Mouse (Mus musculus): ENCODE measurements around the gene Rpl19.

Gene Rpl19

DNA sequence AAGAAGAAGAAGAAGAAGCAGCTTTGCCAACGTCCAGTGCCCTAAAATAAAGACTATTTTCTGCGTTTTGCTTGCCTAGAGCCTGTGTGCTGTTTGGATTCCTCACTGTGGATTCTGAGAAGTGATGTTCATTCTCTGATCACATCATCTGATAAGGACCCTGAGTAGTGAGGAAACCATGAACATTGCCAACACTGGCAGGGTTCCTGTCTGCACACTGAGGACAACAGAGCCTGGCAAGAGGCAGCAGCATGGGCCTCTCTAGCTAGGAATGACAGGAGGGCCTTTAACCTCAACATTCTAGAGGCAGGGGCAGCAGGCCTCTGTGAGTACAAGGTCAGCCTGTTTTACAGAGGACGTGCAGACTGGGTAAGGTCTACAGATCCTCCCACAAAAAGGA is 2.0 kb upstream of the Rpl19 start:
- no peak for DNase-seq

GRCm38 (mm10) chr11:98026248-98026569 is 301 bp upstream of the Rpl19 start:
- DNase-seq = no peak

DNA sequence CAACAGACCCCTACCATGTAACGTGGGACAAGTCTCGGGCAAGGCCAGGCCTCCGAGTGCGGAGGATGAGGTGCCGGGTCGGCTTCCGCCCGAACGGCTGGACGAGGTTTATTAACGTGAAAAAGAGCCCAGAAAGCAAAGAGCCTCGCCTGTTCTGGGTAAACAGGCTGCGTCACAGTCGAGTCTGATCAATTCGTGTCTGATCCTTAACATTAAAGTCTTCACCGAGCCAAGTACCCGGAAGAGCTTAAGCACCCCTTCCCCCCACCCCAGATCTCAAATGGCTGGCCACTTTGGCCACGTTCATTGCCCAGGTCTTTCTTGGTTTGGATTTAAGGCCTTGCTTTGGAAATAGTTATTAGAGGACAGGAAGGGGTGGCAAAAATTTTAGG is 783 bp downstream of the Rpl19 start:
- DNase-seq = no peak

- no peak for DNase-seq
Observed at GRCm38 (mm10) chr11:98027785-98028184, 1.3 kb downstream of the Rpl19 start.

- no peak for DNase-seq
Observed at GRCm38 (mm10) chr11:98030701-98031442, 4.4 kb downstream of the Rpl19 start.

- peak; percentile 87 for DNase-seq
Observed at GRCm38 (mm10) chr11:98031443-98031770, 4.9 kb downstream of the Rpl19 start.

- DNase-seq = no peak
Observed at GRCm38 (mm10) chr11:98034061-98034460, 7.6 kb downstream of the Rpl19 start.

DNA sequence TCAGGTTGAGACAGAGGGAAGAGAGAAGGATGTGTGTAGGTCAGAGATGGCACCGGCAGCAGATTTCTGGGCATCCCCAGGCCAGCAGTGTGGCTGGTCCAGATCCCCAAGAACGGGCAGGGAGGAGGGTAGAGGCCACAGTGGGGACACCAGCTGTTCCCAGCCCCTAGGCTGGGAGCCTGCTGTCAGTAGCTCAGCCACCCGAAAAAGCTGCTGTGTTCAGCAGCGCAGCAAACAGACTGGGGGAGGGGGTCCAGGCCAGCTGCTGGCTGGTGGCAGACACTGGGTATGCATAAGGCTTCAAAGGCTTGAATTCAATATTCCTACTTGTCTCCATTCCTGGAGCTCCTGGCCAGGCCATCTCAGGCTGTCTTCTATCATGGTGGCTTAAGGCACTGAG is 8.3 kb downstream of the Rpl19 start:
- DNase-seq = no peak

DNA sequence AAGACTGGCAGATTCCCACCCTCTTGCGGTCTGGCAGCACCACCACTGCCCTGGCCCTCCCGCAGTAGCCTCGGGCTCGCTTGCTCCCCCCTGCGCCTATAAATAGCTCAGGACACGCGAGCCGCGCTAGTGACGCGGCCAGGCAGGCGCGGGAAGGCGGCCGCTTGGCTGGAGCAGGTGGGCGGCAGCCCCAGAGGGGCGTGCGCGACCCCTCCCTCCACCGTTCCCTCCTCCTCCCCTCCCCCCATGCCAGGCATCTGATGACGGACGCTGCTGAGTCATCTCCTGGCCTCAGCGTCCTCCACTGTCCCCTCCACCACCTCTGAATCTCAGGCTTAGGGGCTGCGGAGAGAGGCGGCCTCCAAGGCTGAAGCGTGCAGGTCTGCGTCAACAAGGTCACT is 9.5 kb downstream of the Rpl19 start:
- DNase-seq = peak; percentile 21

DNA sequence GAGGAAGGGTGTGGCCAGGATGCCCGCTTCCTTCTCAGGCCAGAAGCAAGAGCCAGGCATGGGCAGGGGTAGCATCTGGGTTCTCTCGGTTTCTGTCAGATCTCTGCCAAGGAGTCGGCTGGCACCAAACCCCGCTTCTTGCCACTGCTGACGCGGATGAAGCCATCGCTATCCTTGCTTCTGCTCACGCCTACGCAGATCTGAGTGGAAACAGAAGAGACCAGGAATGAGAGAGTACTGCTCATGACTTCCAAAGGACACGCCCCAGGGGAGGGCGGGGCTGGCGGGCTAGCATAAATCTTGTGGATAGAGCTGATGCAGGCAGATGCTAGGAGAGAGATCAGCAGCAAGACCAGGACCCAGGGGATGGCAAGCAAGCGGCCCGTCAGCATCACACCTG is 11.4 kb downstream of the Rpl19 start:
- DNase-seq = peak; percentile 44

DNA sequence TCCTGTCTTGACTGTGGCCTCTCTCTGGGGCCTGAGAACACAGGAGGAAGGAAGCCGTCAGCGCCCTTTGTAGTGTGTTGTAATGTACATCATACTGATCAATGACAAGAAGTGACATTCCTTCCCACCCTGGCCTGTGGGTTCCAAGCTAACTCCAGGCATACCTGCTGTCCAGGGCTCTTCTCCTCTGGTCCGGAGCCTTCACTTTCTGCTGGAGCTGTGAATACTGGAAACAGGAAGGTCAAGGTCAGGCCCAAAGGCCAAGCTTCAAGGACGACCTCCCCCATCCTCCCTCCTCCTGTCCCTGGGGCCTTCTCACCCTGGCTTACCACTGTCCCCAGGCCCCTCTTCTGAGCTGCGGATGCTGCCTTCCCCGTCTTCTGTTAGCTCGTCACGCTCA is 14.5 kb downstream of the Rpl19 start:
- DNase-seq = no peak

- peak; percentile 64 for DNase-seq
Observed at GRCm38 (mm10) chr11:98042741-98043140, 16.2 kb downstream of the Rpl19 start.

GRCm38 (mm10) chr11:98044074-98044473 is 17.6 kb downstream of the Rpl19 start:
- DNase-seq = no peak

DNA sequence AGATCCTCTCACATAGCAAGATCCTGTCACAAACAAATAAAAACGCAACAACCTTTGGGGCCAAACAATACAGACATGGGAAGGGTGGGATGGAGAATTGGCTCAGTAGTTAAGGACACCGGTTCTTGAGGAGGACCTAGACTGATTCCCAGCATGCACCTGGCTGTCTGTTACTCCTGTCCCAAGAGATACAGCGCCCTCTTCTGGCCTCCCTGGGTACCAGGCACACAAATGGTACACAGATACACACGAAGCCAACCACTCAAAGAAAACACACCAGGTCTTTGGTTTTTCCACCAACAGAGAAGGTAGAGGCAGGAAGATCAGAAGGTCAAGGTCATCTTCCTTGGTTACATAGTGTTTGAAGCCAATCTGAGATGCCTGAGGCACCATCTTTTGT is 19.1 kb downstream of the Rpl19 start:
- DNase-seq = no peak

- DNase-seq = no peak
Observed at GRCm38 (mm10) chr11:98046466-98046865, 20.0 kb downstream of the Rpl19 start.

- no peak for DNase-seq
Observed at GRCm38 (mm10) chr11:98047745-98048144, 21.2 kb downstream of the Rpl19 start.

- peak; percentile 21 for DNase-seq
Observed at GRCm38 (mm10) chr11:98049672-98050519, 23.4 kb downstream of the Rpl19 start.

DNA sequence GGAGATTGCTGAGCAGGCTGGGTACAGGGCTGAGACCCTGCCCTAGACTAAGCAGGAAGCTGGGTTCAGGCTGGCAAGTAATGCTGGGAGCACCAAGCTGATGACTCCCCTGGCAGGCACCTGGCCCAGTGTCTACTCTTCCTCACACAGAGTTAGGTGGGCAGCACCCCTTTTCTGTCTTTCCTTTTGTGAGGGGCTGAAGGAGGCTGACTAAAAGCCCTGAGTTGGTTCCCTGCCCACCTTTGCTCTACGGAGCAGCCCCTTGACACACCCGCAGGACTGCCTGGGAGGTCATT is 24.0 kb downstream of the Rpl19 start:
- no peak for DNase-seq

DNA sequence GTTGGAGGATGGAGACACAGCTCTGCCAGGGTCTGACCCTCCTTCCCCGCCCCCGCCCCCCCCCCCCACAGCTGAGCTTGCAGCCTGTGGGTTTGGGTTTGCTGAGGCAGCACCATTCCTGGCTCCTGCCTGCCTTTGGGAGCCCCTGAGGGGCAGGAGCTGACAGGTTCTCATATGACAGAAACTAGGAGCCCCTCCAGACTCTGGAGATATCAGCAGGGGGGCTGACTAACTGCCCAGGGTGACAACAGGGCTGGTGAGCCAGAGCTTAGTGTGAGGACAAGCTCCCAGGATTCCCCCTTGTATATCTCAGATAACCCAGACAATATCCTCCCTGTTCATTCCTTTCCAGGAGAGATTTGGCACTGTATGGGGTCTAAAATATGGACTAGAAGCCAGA is 24.4 kb downstream of the Rpl19 start:
- no peak for DNase-seq

- peak; percentile 42 for DNase-seq
Observed at GRCm38 (mm10) chr11:98051611-98052128, 25.2 kb downstream of the Rpl19 start.

GRCm38 (mm10) chr11:98052129-98052988 is 25.8 kb downstream of the Rpl19 start:
- DNase-seq = peak; percentile 49

DNA sequence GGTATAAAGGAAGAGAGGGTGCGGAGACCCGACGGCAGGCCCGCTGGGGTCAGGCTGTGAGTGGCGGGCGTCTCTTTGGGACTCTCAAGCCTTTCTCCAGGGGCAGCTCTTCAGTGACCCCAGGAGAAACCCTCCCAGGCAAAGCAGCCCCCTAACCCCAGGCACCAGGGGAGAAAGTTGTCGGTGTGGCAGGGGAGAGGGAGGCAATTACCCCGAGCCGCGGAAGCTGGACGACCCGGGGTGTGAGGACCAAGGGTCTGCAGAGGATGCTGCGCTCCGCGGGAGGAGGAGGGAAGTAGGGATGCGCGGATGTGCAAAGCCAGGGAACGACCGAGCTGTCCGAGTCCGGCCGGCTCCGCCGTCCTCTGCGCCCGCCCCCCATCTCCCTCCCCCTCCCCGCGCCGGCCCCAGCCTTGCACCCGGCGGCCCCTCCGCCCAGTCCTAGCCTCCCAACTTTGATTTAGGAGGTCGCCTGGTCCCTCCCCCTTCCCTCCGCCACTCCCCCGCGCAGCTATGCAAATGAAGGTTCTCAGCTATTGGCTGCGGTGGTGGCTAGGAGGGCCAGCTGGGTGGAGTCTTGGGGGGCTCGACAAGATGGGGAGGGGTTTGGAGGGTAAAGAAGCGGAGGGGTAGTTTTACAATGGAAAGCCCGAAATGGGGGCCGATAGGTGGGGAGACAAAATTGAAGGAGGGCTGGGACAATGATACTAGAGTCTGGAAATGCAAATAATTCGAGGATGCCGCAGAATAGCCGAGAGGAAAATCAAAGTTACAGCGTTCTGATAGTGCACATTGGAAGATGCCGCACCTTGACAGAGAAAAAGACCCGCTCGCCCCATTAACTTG is 26.7 kb downstream of the Rpl19 start, which contains the start of gene Stac2:
Stac2 (minus strand) TSS at position 474 of the 846 bp plus-strand sequence.
- peak; percentile 80 for DNase-seq
